Mouse (Mus musculus) liver, adult 2 months (tissue): ENCODE data around the gene Rab11fip3. TPM values are rescaled to one million over a fixed set of nuclear protein-coding genes. Genes with fewer than 3 reads are reported as not detected.
A peak's percentile ranks its signal among the peaks of the same experiment; 100 is the strongest.

Experiments
- DNase-seq: peaks from one replicate; pipeline ENCODE4 v3.0.0-alpha.2; 2011; ENCODE audit warnings: low read depth, low spot score; ENCODE audit errors: extremely low read depth
- H3K27ac ChIP-seq: fragments of 200-500 bp; replicated peaks from 2 replicates; pipeline ENCODE4 v1.5.1; 2012; ENCODE audit warnings: low read depth, mild to moderate bottlenecking, control low read depth, inconsistent platforms, low read length; ENCODE audit not compliant: insufficient read depth
- H3K27me3 ChIP-seq: fragments of 200-500 bp; 2 replicates; pipeline ENCODE4 v1.6.1; 2012; ENCODE audit warnings: mild to moderate bottlenecking, moderate library complexity, low read length, inconsistent platforms; ENCODE audit not compliant: control insufficient read depth, insufficient read depth
- H3K36me3 ChIP-seq: fragments of 200-500 bp; 2 replicates; pipeline ENCODE4 v1.6.1; 2012; ENCODE audit warnings: low read length, inconsistent platforms; ENCODE audit not compliant: control insufficient read depth, insufficient read depth
- H3K4me1 ChIP-seq: fragments of 200-500 bp; 2 replicates; pipeline ENCODE4 v1.6.1; 2011; ENCODE audit warnings: low read length; ENCODE audit not compliant: control insufficient read depth, insufficient read depth
- H3K4me3 ChIP-seq: fragments of 200-500 bp; 2 replicates; pipeline ENCODE4 v1.5.1; 2011; ENCODE audit warnings: low read depth, mild to moderate bottlenecking, control low read depth, low read length, moderate library complexity; ENCODE audit not compliant: insufficient read depth
- H3K79me2 ChIP-seq: fragments of 200-500 bp; 2 replicates; pipeline ENCODE4 v1.6.1; 2012; ENCODE audit warnings: inconsistent platforms, mild to moderate bottlenecking, low read length, moderate library complexity; ENCODE audit not compliant: control insufficient read depth, insufficient read depth
- H3K9ac ChIP-seq: fragments of 200-500 bp; 2 replicates; pipeline ENCODE4 v1.6.1; 2012; ENCODE audit warnings: low read depth, mild to moderate bottlenecking, control low read depth, inconsistent platforms, low read length
- CTCF ChIP-seq: fragments of 200-500 bp; IDR thresholded peaks from 2 replicates; pipeline ENCODE4 v1.5.1; 2011; ENCODE audit warnings: low read depth, low read length, control low read depth
- POLR2A ChIP-seq: fragments of 200-500 bp; IDR thresholded peaks from 2 replicates; pipeline ENCODE4 v1.6.1; 2011; ENCODE audit warnings: low read length, control low read depth; ENCODE audit not compliant: insufficient read depth; ENCODE audit errors: extremely low read depth
- WGBS: fragments of 180-500 bp; shearing (Covaris S2); methylation state at CpG from one replicate; pipeline ENCODE4 v1.1.7; 2018; 5-methylcytosine and 5-hydroxymethylcytosine counted together
- polyA plus RNA-seq: library from polyadenylated mRNA; depleted of rRNA; stranded (reverse); fragments of >200 nt; gene quantifications from 2 replicates; pipeline ENCODE4 v1.2.3, GENCODE M21; 2012
- total RNA-seq: library from RNA; depleted of rRNA; stranded (reverse); fragments of >200 nt; gene quantifications from 2 replicates; pipeline ENCODE4 v1.2.3, GENCODE M21; 2014

Gene Rab11fip3
- total and polyA plus RNA-seq, 2 experiments: 4.6 to 13.2 TPM

DNA sequence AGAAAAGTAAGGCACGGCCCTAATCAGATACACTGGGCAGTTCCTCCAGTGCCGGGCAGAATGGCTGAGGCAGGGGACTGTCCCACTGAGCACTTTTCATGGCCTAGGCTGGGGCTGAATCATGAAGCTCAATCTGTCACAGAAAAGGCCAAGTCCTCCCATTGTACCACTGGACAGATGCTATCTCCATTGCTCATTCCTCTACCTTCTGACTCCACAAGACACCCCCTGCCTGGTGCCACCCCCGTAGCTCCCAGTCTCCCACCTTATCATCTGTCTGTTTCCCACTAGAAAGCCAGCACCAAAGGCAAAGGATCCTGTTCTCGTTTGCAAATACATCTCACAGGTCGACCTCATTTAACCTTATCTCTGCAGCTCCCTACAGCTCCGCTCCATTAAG, 37.3 kb downstream of the Rab11fip3 start:
- Histone ChIP-seq H3K36me3 (no peaks in the 10 kb centered on the region), H3K27me3 (no peaks in the 10 kb centered on the region), H3K4me3 (no peak overlapping the region), H3K4me1 (no peaks in the 10 kb centered on the region), H3K9ac (no peak overlapping the region), H3K79me2 (no peaks in the 10 kb centered on the region), H3K27ac (no peak overlapping the region)
- TF ChIP-seq CTCF: no peak
- TF ChIP-seq POLR2A: no peak
- DNase-seq: no peak
- 88% methylated on average over 6 of the region's 6 CpGs for WGBS

DNA sequence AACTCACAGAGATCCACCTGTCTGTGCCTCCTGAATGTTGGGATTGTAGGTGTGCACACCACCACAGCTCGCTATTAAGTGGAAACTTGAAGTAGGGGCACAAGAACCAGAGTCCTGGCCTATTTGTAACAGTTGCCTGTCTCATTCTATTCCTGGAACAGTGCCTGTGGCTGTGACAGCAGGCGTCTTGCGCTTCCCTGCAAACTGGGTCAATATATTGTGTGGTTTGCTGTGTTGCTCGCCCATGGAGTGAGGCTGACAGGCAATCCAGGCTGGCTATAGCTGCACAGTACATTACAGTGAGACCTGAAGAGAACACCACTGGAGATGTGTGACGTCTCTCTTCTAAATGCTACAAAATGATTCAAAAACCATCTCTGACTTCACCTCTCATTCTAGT, 37.8 kb downstream of the Rab11fip3 start:
- 91% methylated on average over 5 of the region's 5 CpGs for WGBS
- no peak overlapping the region for H3K27ac ChIP-seq
- no peaks in the 10 kb centered on the region for H3K79me2 ChIP-seq
- TF ChIP-seq POLR2A (no peak), CTCF (no peak)
- no peaks in the 10 kb centered on the region for H3K4me1 ChIP-seq
- H3K9ac ChIP-seq: no peak overlapping the region
- no peak overlapping the region for H3K4me3 ChIP-seq
- no peaks in the 10 kb centered on the region for H3K36me3 ChIP-seq
- no peaks in the 10 kb centered on the region for H3K27me3 ChIP-seq
- DNase-seq: no peak

DNA sequence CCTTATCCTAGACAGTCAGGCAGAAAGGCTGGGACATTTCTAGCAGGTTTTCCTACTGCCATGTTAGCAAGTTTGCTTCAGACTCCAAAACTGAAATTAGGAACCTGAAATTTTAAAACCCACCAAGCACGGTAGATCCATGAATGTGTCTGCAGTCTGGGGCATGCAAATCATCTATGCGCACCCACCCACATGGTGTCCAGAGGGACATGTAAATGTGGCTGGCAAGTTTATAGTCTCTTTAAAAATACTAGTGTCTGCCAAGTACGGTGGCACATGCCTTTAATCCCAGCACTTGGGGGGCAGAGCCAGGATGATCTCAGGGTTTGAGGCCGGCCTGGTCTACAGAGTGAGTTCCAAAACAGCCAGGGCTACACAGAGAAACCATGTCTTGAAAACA, 41.1 kb downstream of the Rab11fip3 start:
- WGBS: 93% methylated on average over 4 of the region's 4 CpGs
- DNase-seq: no peak
- H3K36me3 ChIP-seq: no peaks in the 10 kb centered on the region
- no peaks in the 10 kb centered on the region for H3K4me1 ChIP-seq
- H3K27ac ChIP-seq: no peak overlapping the region
- no peak overlapping the region for H3K9ac ChIP-seq
- H3K27me3 ChIP-seq: no peaks in the 10 kb centered on the region
- H3K79me2 ChIP-seq: no peaks in the 10 kb centered on the region
- no peak overlapping the region for H3K4me3 ChIP-seq
- no peak for TF ChIP-seq CTCF
- TF ChIP-seq POLR2A: no peak

DNA sequence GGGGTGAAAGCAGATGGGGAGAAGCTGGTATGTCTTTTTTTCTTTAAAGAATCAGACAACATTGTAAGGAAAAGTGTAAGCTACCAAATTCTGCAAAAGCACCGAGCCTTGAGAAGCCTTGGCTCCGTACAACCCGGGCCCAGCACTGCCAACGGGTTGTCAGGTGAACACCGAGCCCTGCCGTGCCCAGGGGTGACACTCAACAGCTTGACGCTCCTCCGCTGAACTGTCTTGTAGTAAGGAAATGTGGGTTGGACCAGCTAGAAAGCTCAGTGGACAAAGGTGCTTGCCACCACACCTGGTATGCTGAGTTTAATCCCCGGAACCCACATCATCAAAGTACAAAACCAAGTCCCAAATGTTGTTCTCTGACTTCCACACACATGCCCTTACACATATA, 44.7 kb downstream of the Rab11fip3 start:
- peaks cover 6% of the 10 kb centered on the region; the same call in 1 of the 2 replicates for H3K4me1 ChIP-seq
- DNase-seq: no peak
- WGBS: 96% methylated on average over 9 of the region's 9 CpGs
- no peak for TF ChIP-seq POLR2A
- TF ChIP-seq CTCF: no peak
- H3K9ac ChIP-seq: no peak overlapping the region
- H3K27me3 ChIP-seq: no peaks in the 10 kb centered on the region
- H3K27ac ChIP-seq: no peak overlapping the region
- no peaks in the 10 kb centered on the region for H3K79me2 ChIP-seq
- H3K4me3 ChIP-seq: no peak overlapping the region
- no peaks in the 10 kb centered on the region for H3K36me3 ChIP-seq

DNA sequence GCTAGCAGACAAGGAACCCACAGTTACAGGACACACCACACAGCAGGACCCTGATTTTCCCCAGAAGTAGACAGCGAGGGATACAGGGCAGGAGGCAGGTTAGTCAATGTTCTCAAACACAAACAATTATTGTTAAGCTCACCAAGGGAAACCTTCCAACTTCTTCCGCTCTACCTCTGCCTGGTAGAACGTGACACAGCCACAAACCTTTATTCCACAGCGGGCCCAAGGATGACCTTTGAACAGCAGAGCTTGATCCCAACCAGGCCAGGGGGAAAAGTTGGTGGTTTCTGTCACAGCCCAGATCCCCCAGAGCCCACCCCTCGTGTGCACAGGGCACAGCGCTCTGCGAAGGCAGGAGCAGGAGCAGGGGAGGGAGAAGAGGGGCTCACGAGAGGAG, 45.4 kb downstream of the Rab11fip3 start:
- H3K9ac ChIP-seq: no peak overlapping the region
- WGBS: 81% methylated on average over 8 of the region's 8 CpGs

DNA sequence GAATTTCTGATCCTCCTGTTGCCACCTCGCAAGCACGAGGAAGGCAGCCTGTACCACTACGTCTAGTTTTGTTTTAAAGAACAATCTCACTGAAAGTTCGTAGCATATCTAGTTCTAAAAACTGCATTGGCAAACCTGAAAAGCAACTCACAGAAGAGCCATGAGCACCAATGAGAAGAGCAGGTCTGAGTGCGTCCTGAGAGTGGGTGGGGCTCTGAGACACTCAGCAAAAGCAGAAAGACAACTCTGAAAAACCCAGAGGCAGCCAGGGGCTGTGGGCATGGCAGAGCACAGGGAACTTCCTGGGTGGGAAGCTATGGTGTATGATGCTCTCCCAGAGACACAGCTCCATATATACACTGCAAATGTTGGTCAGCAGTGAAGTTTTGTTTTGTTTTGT, 46.2 kb downstream of the Rab11fip3 start:
- no peak overlapping the region for H3K4me3 ChIP-seq
- DNase-seq: no peak
- H3K4me1 ChIP-seq: peaks cover 6% of the 10 kb centered on the region; the same call in 1 of the 2 replicates
- TF ChIP-seq POLR2A (no peak), CTCF (no peak)
- H3K27me3 ChIP-seq: no peaks in the 10 kb centered on the region
- no peaks in the 10 kb centered on the region for H3K79me2 ChIP-seq
- no peak overlapping the region for H3K9ac ChIP-seq
- WGBS: 98% methylated on average over 5 of the region's 5 CpGs
- H3K36me3 ChIP-seq: no peaks in the 10 kb centered on the region
- H3K27ac ChIP-seq: no peak overlapping the region

More for the DNA sequence above, 45.4 kb downstream of the Rab11fip3 start:
- Histone ChIP-seq H3K4me1 (peaks cover 6% of the 10 kb centered on the region; the same call in 1 of the 2 replicates), H3K27me3 (no peaks in the 10 kb centered on the region), H3K36me3 (no peaks in the 10 kb centered on the region), H3K27ac (no peak overlapping the region), H3K79me2 (no peaks in the 10 kb centered on the region), H3K4me3 (no peak overlapping the region)
- no peak for TF ChIP-seq CTCF
- no peak for TF ChIP-seq POLR2A
- peak; percentile 57 for DNase-seq
